Mouse (Mus musculus) left cerebral cortex, postnatal 10 days (tissue): ENCODE measurements around the gene Tmem184b. TPM values are rescaled to one million over a fixed set of nuclear protein-coding genes. Genes with fewer than 3 reads are reported as not detected.

ENCODE experiments used
- DNase-seq, 2 experiments: peaks; one replicate each; pipeline ENCODE4 v3.0.0; 2021 to 2022; ENCODE audit warnings: low spot score in 2 of 2, mixed read lengths in 1 of 2; ENCODE audit errors: extremely low spot score in 1 of 2
- intact Hi-C: fragments of 180-260 bp; cut with DNase I; formaldehyde crosslinking; loops from one replicate; pipeline ENCODE4 v1.15.1; 2025
- total RNA-seq, 2 experiments: library from RNA; stranded (reverse); gene quantifications; 2 replicates each; pipeline ENCODE4 v1.2.3; 2021

Gene Tmem184b
- total RNA-seq, 2 experiments from 2014 or later: 51.2 to 54.0 TPM

- DNase-seq: no peak
- intact Hi-C loops: no loop called here
Observed at GRCm38 (mm10) chr15:79432328-79432727, 29.0 kb upstream of the Tmem184b start.

GRCm38 (mm10) chr15:79431925-79432324 is 28.6 kb upstream of the Tmem184b start:
- DNase-seq: no peak
- intact Hi-C loops: no loop called here

GRCm38 (mm10) chr15:79430461-79431000 is 27.2 kb upstream of the Tmem184b start:
- intact Hi-C loops: no loop called here
- no peak for DNase-seq

- intact Hi-C loops: no loop called here
- no peak for DNase-seq
Observed at GRCm38 (mm10) chr15:79429994-79430393, 26.6 kb upstream of the Tmem184b start.

GRCm38 (mm10) chr15:79429527-79429926 is 26.2 kb upstream of the Tmem184b start:
- DNase-seq: no peak
- intact Hi-C loops: no loop called here

GRCm38 (mm10) chr15:79428616-79429015 is 25.2 kb upstream of the Tmem184b start:
- DNase-seq: no peak
- intact Hi-C loops: no loop called here

- peak in 1 of 2 experiments; percentile 69 for DNase-seq
- intact Hi-C loops: no loop called here
Observed at GRCm38 (mm10) chr15:79427516-79427915, 24.1 kb upstream of the Tmem184b start.

- no peak for DNase-seq
- intact Hi-C loops: no loop called here
Observed at GRCm38 (mm10) chr15:79425516-79425915, 22.1 kb upstream of the Tmem184b start.

- intact Hi-C loops: no loop called here
- no peak for DNase-seq
Observed at GRCm38 (mm10) chr15:79424602-79425001, 21.2 kb upstream of the Tmem184b start.

GRCm38 (mm10) chr15:79422715-79423243 is 19.4 kb upstream of the Tmem184b start:
- intact Hi-C loops: no loop called here
- DNase-seq: peak in 1 of 2 experiments; percentile 34

- DNase-seq: peak in 1 of 2 experiments; percentile 24
Observed at GRCm38 (mm10) chr15:79418677-79419076, 15.3 kb upstream of the Tmem184b start.

GRCm38 (mm10) chr15:79418265-79418664 is 14.9 kb upstream of the Tmem184b start:
- intact Hi-C loops: no loop called here
- DNase-seq: peak in 1 of 2 experiments; percentile 23

More at GRCm38 (mm10) chr15:79418677-79419076, 15.3 kb upstream of the Tmem184b start:
- intact Hi-C loops: no loop called here

- intact Hi-C loops: no loop called here
- DNase-seq: no peak
Observed at GRCm38 (mm10) chr15:79417379-79417778, 14.0 kb upstream of the Tmem184b start.

- no peak for DNase-seq
- intact Hi-C loops: no loop called here
Observed at GRCm38 (mm10) chr15:79416460-79417085, 13.2 kb upstream of the Tmem184b start.

- intact Hi-C loops: no loop called here
- DNase-seq: peak in 1 of 2 experiments; percentile 24
Observed at GRCm38 (mm10) chr15:79414513-79414912, 11.1 kb upstream of the Tmem184b start.

GRCm38 (mm10) chr15:79413802-79414201 is 10.4 kb upstream of the Tmem184b start:
- intact Hi-C loops: no loop called here
- DNase-seq: peak in 1 of 2 experiments; percentile 55

GRCm38 (mm10) chr15:79413201-79413600 is 9.8 kb upstream of the Tmem184b start:
- intact Hi-C loops: no loop called here
- no peak for DNase-seq

GRCm38 (mm10) chr15:79411363-79412065 is 8.1 kb upstream of the Tmem184b start:
- intact Hi-C loops: no loop called here
- DNase-seq: peak in 1 of 2 experiments; percentile 19

GRCm38 (mm10) chr15:79409077-79409573 is 5.8 kb upstream of the Tmem184b start:
- peak in 1 of 2 experiments; percentile 58 for DNase-seq
- intact Hi-C loops: no loop called here

GRCm38 (mm10) chr15:79406564-79406963 is 3.2 kb upstream of the Tmem184b start:
- intact Hi-C loops: no loop called here
- no peak for DNase-seq
